Mouse (Mus musculus) urinary bladder, adult 18-20 months (tissue): ENCODE data around the gene 0610012G03Rik.

ENCODE experiments used
- DNase-seq, 2 experiments: peaks; one replicate each; pipeline ENCODE4 v3.0.0; 2022; ENCODE audit warnings: low spot score in 2 of 2, mixed read lengths in 2 of 2

0610012G03Rik gene

DNA sequence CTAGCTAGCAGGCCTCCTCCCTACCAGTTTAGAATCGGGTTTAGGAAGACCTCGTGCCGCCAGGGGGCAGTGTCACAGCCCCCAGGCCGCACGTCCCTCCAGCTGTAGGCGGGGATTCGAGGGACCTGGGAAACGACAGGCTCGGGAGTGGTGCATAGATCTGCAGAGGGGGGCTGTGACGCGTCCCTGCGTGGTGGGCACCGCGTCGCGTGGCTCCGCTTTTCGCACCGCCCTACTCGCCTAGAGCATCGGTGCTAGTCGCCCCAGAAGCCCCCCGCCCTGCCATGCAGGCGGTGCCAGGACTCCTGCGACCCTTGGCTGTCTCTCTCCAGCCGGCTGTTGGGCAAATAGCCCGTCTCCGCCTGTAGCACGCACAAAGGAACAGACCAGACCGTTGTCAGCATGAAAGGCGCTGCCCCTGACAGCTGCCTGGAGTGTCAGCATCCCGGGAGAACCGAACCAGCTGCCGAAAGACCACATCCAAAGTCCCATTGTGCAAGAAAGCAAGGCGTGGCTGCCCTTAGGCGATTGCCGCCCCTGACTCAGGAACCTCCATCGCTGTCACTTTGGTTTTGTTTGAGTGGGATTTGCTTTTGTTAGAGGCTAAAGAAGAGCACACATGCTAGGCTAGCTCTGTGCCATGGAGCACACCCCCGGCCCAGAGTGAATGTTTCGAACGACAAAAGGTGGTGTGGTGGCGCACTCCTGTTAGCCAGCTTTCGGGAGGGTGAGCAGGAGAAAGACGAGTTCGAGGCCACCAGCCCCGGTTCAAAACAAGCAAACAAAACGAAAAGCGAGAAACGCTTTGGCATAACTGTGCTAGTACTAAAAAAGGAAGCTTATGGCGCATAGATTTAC lies 15.2 kb downstream of the 0610012G03Rik start:
- DNase-seq = peak; percentile 60 to 80

DNA sequence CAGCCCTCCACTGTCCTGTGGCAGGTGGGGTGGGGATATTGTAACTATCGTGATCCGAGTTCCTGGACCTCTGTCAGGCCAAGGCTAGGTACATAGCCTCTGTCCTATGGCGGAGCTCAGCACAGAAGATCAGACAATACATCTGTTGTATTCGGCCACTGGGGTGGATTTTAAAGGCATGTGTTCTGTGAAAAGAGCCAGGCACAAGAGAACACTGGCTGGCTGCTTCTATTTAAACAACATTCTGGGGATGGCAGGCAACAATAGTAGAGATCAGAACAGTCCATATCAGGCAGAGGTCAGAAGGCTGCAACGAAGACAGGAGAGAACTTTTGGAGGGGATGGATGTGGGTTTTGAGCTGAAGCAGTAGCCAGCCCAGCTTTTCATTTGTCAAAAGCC lies 16.0 kb downstream of the 0610012G03Rik start:
- no peak for DNase-seq

DNA sequence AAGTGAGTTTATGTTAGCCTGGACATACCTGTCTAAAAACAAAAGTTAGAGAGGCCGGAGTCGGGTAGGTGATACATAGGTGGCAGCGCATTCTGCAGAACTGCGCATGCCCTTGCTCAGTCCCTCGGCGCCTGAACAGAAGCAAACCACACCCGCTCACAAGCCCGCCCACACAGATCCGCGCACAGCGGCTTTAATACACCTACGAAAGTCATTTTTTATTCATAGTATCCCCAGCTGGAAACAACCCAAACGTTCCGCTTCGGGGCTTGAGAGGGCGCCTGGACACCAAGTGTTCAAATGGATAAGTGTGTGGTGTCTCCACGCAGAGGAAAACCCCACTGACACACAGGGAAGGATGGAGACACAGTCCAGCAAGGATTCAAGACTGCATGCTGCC lies 17.0 kb downstream of the 0610012G03Rik start:
- DNase-seq = no peak

DNA sequence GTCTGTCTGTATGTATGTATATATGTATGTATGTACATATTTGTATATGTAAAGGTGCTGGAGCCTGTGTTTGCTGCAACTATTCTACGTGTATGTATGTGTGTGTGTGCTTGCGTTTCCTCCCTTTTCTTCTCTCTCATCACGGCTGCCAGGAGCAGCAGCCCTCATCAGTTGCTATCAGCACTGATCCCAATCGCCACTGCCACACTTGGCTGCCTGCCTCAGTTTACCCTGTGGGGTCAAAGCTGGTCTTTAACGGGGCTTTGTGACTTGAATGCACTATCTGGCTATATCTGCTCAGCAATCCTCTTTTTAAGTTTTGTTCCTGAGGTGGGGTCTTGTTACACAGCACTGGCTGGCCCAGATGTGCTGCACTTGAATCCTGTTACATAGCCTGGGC lies 20.9 kb downstream of the 0610012G03Rik start:
- no peak for DNase-seq

DNA sequence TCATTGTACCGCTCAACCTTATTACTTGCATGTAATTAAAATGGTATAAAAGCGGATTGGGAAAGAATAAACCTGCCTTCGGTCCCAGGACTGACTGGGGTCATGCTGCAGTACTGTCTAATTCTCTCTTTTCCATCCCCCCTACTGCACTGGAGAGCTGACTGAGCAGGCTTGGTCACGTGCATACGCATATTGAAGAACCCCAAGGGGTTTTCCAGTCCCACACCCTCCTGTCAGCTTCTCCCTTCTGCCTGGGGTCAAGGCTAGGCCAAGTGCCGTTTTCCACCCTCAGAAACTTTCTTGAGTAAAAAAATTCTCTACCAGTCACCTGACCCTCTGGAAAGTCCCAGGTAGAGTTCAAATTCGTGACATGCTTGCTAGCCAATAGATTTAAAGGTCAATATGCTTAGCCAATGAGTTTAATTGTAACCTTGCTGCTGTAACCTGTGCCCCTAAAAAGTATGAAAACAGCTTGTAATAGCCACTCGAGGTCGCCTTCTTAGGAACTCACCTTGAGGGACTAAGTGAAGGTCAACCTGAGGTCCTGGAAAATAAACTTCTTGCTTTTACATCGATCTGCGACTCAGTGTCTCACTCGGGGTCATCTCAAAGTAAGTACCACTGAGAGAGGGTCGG lies 21.6 kb downstream of the 0610012G03Rik start:
- no peak for DNase-seq

DNA sequence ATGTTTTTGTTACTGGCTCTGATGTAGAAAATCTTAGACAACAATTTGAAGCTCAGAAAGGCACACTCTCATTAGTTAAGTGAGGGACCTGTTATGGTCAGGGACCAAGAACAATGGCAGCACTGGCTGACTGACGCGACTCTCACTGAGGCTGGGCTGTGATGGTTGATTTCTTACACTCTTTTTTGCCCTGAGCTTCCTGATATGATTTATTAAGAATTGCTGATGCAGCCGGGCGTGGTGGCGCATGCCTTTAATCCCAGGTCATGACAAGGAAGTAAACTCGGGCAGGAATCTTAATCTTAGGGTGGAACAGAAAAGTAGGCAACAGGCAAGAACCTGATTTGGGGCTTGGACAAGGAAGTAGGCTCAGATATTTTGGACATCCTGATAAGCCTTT lies 22.2 kb downstream of the 0610012G03Rik start:
- no peak for DNase-seq

DNA sequence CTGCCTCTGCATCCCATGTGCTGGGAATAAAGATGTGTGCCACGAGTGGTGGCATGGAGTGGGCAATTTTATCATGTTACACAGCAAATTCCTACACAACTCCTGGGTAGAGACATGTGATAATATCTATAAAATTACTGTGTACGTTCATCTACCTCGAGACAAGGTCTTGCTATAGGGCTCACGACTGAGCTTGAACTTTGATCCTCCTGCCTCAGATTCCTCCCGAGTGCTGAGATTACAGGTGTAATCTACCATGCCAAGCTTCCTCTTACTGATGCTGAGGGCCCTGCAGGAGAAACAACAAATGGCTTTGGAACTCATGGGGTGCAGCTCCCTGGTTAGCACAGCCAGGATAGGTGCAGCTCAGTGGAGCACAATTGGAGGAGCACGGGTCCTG lies 23.9 kb downstream of the 0610012G03Rik start:
- no peak for DNase-seq

DNA sequence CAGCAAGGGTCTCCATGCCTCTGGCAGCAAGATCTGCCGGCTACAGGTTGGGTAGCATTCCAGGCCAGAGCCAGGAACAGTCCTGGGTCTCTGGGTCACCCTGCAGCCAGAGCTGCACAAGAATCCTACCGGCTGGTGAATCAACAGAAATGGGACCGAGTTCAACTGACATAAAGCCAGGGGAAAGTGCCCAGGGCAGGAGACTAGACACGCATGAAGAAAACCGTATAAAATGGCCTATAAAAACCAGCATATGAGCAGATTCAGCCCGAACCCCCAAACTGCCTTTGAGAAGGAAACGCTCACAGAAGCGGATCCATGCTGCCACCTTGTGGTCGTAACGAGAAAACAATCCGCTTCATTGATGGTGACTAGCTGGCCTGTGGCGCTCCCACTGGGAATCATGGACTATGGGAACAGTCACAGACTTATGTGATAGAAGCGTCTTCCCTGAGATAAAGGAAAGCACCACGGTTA lies 30.0 kb downstream of the 0610012G03Rik start:
- DNase-seq = peak; percentile 53 to 55

DNA sequence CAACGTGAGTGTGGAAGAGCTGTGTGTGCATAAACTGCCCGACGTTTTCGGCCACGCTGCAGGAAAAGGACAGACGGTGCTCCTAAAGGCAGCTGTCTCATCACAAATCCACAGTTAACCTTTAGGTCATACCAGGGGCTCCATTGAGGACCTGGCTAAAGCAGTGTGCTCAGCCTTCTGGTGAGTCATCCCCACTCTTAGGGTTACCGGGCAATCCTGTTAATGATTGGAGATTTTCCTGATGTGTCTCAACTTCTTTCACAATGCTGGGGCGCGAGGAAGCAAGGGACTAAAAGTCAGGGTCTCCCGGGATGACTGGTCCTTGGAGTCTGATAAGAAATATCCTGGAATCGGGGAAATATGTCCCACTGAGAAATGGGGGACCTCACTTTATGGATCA lies 30.5 kb downstream of the 0610012G03Rik start:
- DNase-seq = no peak

DNA sequence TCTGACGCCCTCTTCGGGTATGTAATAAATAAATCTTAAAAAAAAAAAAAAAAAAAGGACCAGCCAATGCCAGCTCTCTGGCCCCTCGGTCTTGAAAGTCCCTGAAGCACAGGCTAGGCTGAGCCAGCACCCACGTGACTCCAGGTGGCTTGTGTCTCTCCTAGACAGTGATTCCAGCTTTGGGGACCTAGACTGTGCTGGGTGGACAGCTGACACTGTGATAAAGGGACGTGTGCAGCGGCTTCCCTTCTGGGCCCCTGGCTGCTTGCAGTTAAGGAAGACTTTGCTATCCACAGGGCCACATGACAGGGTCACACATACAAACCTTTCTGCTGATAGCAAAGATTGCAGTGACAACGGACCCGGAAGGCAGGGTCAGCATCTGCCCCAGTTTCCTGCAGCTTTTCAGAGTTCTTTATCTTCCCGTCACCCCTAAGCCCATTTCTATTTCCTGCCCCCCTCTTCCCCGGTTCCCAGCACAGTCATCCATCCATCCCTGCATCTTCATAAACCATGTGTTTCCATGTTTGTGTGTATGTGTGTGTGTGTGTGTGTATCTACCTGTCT lies 37.9 kb downstream of the 0610012G03Rik start:
- no peak for DNase-seq

DNA sequence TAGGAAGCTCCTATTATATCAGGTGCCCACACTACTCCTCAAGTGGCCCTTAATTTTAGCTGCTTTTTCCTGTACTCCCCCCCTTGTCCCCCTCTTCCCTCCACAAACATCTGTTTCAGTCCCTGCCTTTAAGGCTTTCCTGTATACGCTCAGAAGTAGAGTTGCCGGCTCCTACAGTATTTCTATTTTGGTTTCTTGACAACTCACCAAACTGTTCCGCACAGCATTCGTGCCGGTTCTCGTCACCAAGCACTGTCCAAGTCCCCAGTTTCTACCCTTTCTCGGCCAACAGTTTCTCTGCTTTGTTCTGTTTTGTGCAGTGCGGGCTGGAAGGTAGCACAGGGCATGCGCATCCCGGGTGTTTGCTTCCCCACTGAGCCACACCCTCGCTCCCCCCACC lies 39.3 kb downstream of the 0610012G03Rik start:
- DNase-seq = no peak

DNA sequence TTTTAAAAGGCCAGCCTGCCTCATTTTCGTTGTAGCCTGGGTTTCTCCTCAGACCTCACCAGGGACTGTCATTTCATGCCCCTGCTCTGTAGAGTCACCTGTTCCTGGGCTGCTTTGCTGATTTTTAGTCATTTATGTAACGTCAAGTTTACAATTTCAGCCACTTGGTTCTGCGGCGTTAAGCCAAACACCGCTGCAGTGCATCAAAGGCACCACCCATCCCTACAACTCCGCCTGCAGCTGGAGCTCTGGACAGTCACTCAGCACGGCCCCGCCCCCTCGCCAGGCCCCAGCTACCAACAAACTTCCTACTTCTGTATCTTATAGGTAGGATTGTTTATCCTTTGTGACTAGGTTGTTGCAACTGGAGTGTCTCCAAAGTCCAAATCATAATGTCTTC lies 41.4 kb downstream of the 0610012G03Rik start:
- peak in 1 of 2 experiments; percentile 27 for DNase-seq

DNA sequence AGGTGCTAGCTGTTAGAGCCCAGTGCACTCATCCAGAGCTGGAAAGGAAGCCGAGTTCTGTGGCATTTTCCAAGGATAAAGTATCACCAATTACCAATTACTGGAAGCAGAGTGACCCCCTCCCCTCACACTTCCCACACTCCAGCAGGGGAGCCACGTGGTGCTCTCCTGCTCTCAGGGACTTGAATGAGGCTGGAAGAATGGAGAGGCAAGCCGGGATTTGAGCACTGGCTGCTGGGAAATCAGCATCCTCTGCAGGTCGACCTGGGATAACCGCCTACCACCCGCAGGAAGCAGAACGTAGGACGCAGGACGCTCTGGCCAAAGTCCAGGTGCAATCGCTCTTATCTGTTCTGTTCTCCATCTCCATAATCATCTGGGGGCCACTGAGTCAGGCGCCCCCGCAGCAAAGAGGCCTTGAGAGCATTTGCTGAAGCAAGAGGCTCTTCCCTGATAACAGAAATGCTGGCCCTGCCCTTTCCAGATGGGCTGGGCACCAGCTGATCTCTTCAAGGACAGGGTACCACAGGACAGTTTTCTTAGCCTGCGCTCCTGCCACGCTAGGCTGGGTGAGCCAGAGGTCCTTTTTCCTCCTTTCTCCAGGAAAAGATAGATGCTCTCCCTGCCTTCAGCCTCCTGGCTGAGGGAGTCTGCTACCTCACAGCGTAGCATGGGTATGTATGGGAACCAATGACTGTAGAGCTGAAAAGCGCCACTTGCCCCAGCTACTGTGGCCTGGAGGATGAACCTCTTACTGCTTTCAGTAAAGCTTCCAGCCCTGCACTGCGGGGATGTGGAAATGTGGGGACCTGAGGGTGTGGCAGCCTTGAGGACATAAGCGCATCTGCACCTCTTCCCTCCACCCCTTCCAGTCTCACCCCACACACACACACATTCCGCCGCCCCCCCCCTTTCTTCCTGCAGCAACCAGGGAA lies 42.1 kb downstream of the 0610012G03Rik start:
- DNase-seq = no peak

DNA sequence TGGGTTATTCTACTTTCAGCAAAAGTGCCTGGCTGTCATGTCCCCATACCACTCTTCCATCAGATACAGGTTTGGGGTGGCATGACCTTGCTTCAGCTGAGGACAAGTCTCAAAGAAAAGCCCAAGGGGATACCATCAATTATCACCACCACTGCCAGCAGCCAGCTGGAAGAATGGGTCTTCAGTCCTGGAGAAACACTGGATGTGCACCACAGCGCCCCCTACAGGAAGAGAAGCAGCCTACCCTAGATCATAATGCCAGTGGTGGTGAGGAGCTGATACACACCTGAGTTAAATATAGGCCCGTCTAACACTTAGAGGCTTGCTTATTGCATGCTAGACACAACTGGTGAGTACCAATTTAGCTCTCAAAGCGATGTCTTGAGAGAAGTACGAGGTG lies 43.0 kb downstream of the 0610012G03Rik start:
- DNase-seq = no peak

DNA sequence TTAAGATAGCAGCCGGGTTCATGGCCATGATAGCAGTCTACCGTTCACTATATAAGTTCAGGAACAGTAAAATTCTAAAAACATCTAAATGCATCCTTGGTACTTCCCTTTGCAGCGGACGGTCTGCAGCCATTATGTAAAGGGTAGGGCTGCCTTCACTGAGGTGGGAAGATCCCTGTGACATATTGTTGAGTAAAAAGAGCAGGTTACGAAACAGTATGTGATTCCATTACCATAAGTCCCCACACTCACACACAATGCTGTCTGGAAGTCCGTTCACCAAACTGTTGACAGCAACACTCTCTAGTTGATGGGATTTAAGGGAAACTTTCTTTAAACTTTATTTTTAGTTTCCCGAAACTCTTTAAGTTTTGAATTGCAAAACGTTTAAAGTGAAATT lies 45.1 kb downstream of the 0610012G03Rik start:
- DNase-seq = no peak

DNA sequence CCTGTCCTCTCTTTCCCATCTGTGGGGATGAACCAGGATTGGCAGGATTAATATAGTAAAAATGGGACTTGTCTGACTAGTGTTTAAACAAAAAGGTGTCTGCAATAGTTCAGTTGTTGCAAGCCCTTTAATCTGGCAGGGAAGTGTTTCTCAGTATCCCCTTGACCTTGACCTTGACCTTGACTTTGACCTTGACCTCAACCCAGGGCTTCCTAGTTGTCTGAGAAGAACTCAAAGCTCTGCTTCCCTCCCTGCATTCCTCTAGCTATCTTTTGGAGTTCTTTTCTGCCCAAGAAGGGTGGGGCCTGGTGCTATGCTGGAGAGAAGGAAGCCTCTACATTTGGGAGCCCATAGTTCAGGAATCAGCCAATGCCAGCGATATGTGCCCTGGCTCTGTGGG lies 46.4 kb downstream of the 0610012G03Rik start:
- no peak for DNase-seq

DNA sequence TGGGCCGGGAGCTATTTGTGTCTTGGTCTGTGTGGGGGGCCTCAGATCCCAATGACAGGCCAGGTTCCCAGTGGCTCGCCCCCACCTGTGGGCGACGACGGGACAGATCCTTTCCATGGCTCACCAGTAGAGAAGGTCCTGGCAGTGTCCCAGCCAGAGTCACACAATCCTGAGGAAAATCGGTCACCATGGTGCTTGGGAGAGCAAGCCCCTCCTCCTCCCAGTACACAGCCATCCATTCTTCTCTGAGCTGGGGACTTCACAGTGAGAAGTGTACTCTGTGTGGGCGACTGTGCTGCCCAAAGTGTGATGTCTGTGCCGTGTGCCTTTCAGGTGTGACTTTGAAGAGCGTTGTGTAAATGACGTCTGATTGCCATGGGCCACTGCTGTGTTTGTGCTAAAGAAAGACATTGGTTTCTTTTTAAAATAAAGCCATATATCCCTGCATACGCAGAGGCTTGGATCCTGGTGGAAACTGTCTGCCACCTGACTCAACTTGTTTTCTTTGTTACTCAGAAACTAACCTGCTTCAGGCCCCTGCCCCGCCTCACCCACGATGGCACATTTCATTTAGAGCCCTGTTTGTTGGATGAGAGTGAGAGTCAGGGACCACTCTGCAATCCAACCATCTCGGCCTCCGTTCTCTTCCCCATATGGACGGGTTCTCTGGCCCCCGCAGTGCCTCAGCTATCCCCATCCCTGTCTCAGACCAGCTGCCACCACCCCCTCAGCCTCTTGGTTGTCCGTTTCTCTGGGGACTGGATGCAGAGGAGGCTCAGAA lies 49.6 kb downstream of the 0610012G03Rik start:
- DNase-seq = no peak
